Mouse (Mus musculus): ENCODE results near the gene Ctnnd2. TPM values are rescaled to one million over a fixed set of nuclear protein-coding genes. Genes with fewer than 3 reads are reported as not detected.

Ctnnd2 gene
- polyA plus RNA-seq, 1 experiment from 2014 or later = 0.83 TPM

- WGBS = 16% methylated on average over 3 of the region's 3 CpGs
- ATAC-seq (replicated peaks; ENCODE audit: extremely low read depth, insufficient read depth, low FRiP score) = no peak
Observed at GRCm38 (mm10) chr15:30628524-30628923, 456.1 kb downstream of the Ctnnd2 start.

GRCm38 (mm10) chr15:30632113-30632735, 459.8 kb downstream of the Ctnnd2 start:
- H3K9ac ChIP-seq (ENCODE audit: low read length) = no peak overlapping the region
- H3K9me3 ChIP-seq (replicated peaks; ENCODE audit: control insufficient read depth, low read length) = no peaks in the 10 kb centered on the region
- H3K4me2 ChIP-seq (ENCODE audit: low read depth, low read length) = no peak overlapping the region
- no peak overlapping the region for H3K27ac ChIP-seq (ENCODE audit: low read length)
- no peaks in the 10 kb centered on the region for H3K27me3 ChIP-seq (ENCODE audit: control insufficient read depth, insufficient read depth, low read length)
- WGBS = 68% methylated on average over 7 of the region's 7 CpGs
- ATAC-seq (replicated peaks; ENCODE audit: extremely low read depth, insufficient read depth, low FRiP score) = no peak
- no peaks in the 10 kb centered on the region for H3K36me3 ChIP-seq (ENCODE audit: control insufficient read depth, insufficient read depth)
- H3K4me1 ChIP-seq (ENCODE audit: control insufficient read depth, insufficient read depth, low read length) = no peaks in the 10 kb centered on the region
- H3K4me3 ChIP-seq (ENCODE audit: low read length) = no peak overlapping the region

More at GRCm38 (mm10) chr15:30628524-30628923, 456.1 kb downstream of the Ctnnd2 start:
- Histone ChIP-seq H3K27ac (ENCODE audit: low read length) (no peak overlapping the region), H3K4me3 (ENCODE audit: low read length) (no peak overlapping the region), H3K4me2 (ENCODE audit: low read depth, low read length) (no peak overlapping the region), H3K9ac (ENCODE audit: low read length) (no peak overlapping the region), H3K9me3 (replicated peaks; ENCODE audit: control insufficient read depth, low read length) (no peaks in the 10 kb centered on the region), H3K27me3 (ENCODE audit: control insufficient read depth, insufficient read depth, low read length) (no peaks in the 10 kb centered on the region), H3K4me1 (ENCODE audit: control insufficient read depth, insufficient read depth, low read length) (no peaks in the 10 kb centered on the region), H3K36me3 (ENCODE audit: control insufficient read depth, insufficient read depth) (no peaks in the 10 kb centered on the region)

- H3K27ac ChIP-seq (ENCODE audit: low read length) = no peak overlapping the region
- H3K9ac ChIP-seq (ENCODE audit: low read length) = no peak overlapping the region
- ATAC-seq (replicated peaks; ENCODE audit: extremely low read depth, insufficient read depth, low FRiP score) = no peak
- H3K4me1 ChIP-seq (ENCODE audit: control insufficient read depth, insufficient read depth, low read length) = no peaks in the 10 kb centered on the region
- H3K9me3 ChIP-seq (replicated peaks; ENCODE audit: control insufficient read depth, low read length) = no peaks in the 10 kb centered on the region
- no peak overlapping the region for H3K4me3 ChIP-seq (ENCODE audit: low read length)
- no peaks in the 10 kb centered on the region for H3K36me3 ChIP-seq (ENCODE audit: control insufficient read depth, insufficient read depth)
- 26% methylated on average over 2 of the region's 2 CpGs for WGBS
- no peaks in the 10 kb centered on the region for H3K27me3 ChIP-seq (ENCODE audit: control insufficient read depth, insufficient read depth, low read length)
- no peak overlapping the region for H3K4me2 ChIP-seq (ENCODE audit: low read depth, low read length)
Observed at GRCm38 (mm10) chr15:30633917-30634316, 461.5 kb downstream of the Ctnnd2 start.

GRCm38 (mm10) chr15:30634522-30634921, 462.1 kb downstream of the Ctnnd2 start:
- no peaks in the 10 kb centered on the region for H3K27me3 ChIP-seq (ENCODE audit: control insufficient read depth, insufficient read depth, low read length)
- 71% methylated on average over 5 of the region's 5 CpGs for WGBS
- ATAC-seq (replicated peaks; ENCODE audit: extremely low read depth, insufficient read depth, low FRiP score) = no peak
- no peak overlapping the region for H3K4me3 ChIP-seq (ENCODE audit: low read length)
- H3K9ac ChIP-seq (ENCODE audit: low read length) = no peak overlapping the region
- H3K27ac ChIP-seq (ENCODE audit: low read length) = no peak overlapping the region
- no peaks in the 10 kb centered on the region for H3K36me3 ChIP-seq (ENCODE audit: control insufficient read depth, insufficient read depth)
- no peak overlapping the region for H3K4me2 ChIP-seq (ENCODE audit: low read depth, low read length)
- H3K9me3 ChIP-seq (replicated peaks; ENCODE audit: control insufficient read depth, low read length) = no peaks in the 10 kb centered on the region
- no peaks in the 10 kb centered on the region for H3K4me1 ChIP-seq (ENCODE audit: control insufficient read depth, insufficient read depth, low read length)

- ATAC-seq (replicated peaks; ENCODE audit: extremely low read depth, insufficient read depth, low FRiP score) = no peak
- Histone ChIP-seq H3K4me2 (ENCODE audit: low read depth, low read length) (no peak overlapping the region), H3K36me3 (ENCODE audit: control insufficient read depth, insufficient read depth) (no peaks in the 10 kb centered on the region), H3K4me1 (ENCODE audit: control insufficient read depth, insufficient read depth, low read length) (no peaks in the 10 kb centered on the region), H3K27ac (ENCODE audit: low read length) (no peak overlapping the region), H3K9ac (ENCODE audit: low read length) (no peak overlapping the region), H3K4me3 (ENCODE audit: low read length) (no peak overlapping the region), H3K9me3 (replicated peaks; ENCODE audit: control insufficient read depth, low read length) (no peaks in the 10 kb centered on the region), H3K27me3 (ENCODE audit: control insufficient read depth, insufficient read depth, low read length) (peaks cover 2% of the 10 kb centered on the region)
- WGBS = 76% methylated on average over 5 of the region's 5 CpGs
Observed at GRCm38 (mm10) chr15:30640651-30641050, 468.3 kb downstream of the Ctnnd2 start.

GRCm38 (mm10) chr15:30645688-30646087, 473.3 kb downstream of the Ctnnd2 start:
- ATAC-seq (replicated peaks; ENCODE audit: extremely low read depth, insufficient read depth, low FRiP score) = no peak
- Histone ChIP-seq H3K36me3 (ENCODE audit: control insufficient read depth, insufficient read depth) (no peaks in the 10 kb centered on the region), H3K4me3 (ENCODE audit: low read length) (no peak overlapping the region), H3K4me1 (ENCODE audit: control insufficient read depth, insufficient read depth, low read length) (0 out of 2 replicates have a peak, but pooled peaks cover 2% of the 10 kb centered on the region), H3K9ac (ENCODE audit: low read length) (no peak overlapping the region), H3K9me3 (replicated peaks; ENCODE audit: control insufficient read depth, low read length) (no peaks in the 10 kb centered on the region), H3K27ac (ENCODE audit: low read length) (no peak overlapping the region), H3K4me2 (ENCODE audit: low read depth, low read length) (no peak overlapping the region), H3K27me3 (ENCODE audit: control insufficient read depth, insufficient read depth, low read length) (peaks cover 25% of the 10 kb centered on the region)
- WGBS = 32% methylated on average over 1 of the region's 1 CpGs

- 0 out of 2 replicates have a peak, but pooled peaks cover 2% of the 10 kb centered on the region for H3K4me1 ChIP-seq (ENCODE audit: control insufficient read depth, insufficient read depth, low read length)
- H3K27ac ChIP-seq (ENCODE audit: low read length) = no peak overlapping the region
- H3K27me3 ChIP-seq (ENCODE audit: control insufficient read depth, insufficient read depth, low read length) = peaks cover 25% of the 10 kb centered on the region
- under 1% methylated on average over 92 of the region's 94 CpGs for whole genome bisulfite sequencing
- no peaks in the 10 kb centered on the region for H3K36me3 ChIP-seq (ENCODE audit: control insufficient read depth, insufficient read depth)
- peak; percentile 28 for ATAC-seq (replicated peaks; ENCODE audit: extremely low read depth, insufficient read depth, low FRiP score)
- H3K9ac ChIP-seq (ENCODE audit: low read length) = peak overlapping the region; percentile 55
- H3K4me3 ChIP-seq (ENCODE audit: low read length) = peak overlapping the region; percentile 61
- peak overlapping the region; percentile 92 for H3K4me2 ChIP-seq (ENCODE audit: low read depth, low read length)
- H3K9me3 ChIP-seq (replicated peaks; ENCODE audit: control insufficient read depth, low read length) = no peaks in the 10 kb centered on the region
Observed at GRCm38 (mm10) chr15:30646501-30647431, 474.4 kb downstream of the Ctnnd2 start.

- 43% methylated on average over 7 of the region's 7 CpGs for WGBS
- no peak for ATAC-seq (replicated peaks; ENCODE audit: extremely low read depth, insufficient read depth, low FRiP score)
- Histone ChIP-seq H3K27ac (ENCODE audit: low read length) (no peak overlapping the region), H3K4me1 (ENCODE audit: control insufficient read depth, insufficient read depth, low read length) (0 out of 2 replicates have a peak, but pooled peaks cover 2% of the 10 kb centered on the region), H3K9ac (ENCODE audit: low read length) (no peak overlapping the region), H3K9me3 (replicated peaks; ENCODE audit: control insufficient read depth, low read length) (no peaks in the 10 kb centered on the region), H3K4me2 (ENCODE audit: low read depth, low read length) (no peak overlapping the region), H3K4me3 (ENCODE audit: low read length) (no peak overlapping the region), H3K27me3 (ENCODE audit: control insufficient read depth, insufficient read depth, low read length) (peaks cover 25% of the 10 kb centered on the region), H3K36me3 (ENCODE audit: control insufficient read depth, insufficient read depth) (no peaks in the 10 kb centered on the region)
Observed at GRCm38 (mm10) chr15:30647679-30648311, 475.4 kb downstream of the Ctnnd2 start.

Measured in heart, embryonic 16.5 days (tissue).